In genomic region chr14:59708009-59708408, GRCm38 (mm10) we compare ENCODE assay signal across 20 mouse cellular contexts.
DNase-seq lines count a peak whose midpoint lies in the region; ATAC-seq and TF ChIP-seq lines count a peak whose summit lies in the region.
"Had no signal": no experiment of that assay in that cellular context is flagged by ENCODE, and none has a peak within 500 bp of the region (broad histone marks: within the 10 kb centered on the region; RNA-seq: fewer than 3 reads in every experiment).

No protein-coding gene starts in this region.

- no peak overlapping the region for H3K4me2 ChIP-seq in heart, embryonic 11.5 days
- no peak overlapping the region for H3K4me2 ChIP-seq in limb, embryonic 14.5 days (replicated peaks; ENCODE audit: low read depth, low read length, severe bottlenecking)
- H3K4me2 ChIP-seq: embryonic facial prominence, embryonic 13.5 days; forebrain, embryonic 13.5 days; hindbrain, embryonic 12.5 days had no signal

- H3K27me3 ChIP-seq in heart, embryonic 11.5 days (ENCODE audit: control insufficient read depth, insufficient read depth, low read length) = no peaks in the 10 kb centered on the region
- no peaks in the 10 kb centered on the region for H3K27me3 ChIP-seq in limb, embryonic 14.5 days (ENCODE audit: control insufficient read depth, insufficient read depth, low read length)
- H3K27me3 ChIP-seq in limb, embryonic 10.5 days (ENCODE audit: low read depth, poor library complexity, severe bottlenecking) = no peaks in the 10 kb centered on the region
- H3K27me3 ChIP-seq: embryonic facial prominence, embryonic 13.5 days; forebrain, embryonic 13.5 days; hindbrain, embryonic 12.5 days had no signal

- no peak overlapping the region for H3K4me3 ChIP-seq in gastrocnemius, adult 2 months
- H3K4me3 ChIP-seq in heart, embryonic 11.5 days (ENCODE audit: low read depth, low read length) = no peak overlapping the region
- H3K4me3 ChIP-seq in limb, embryonic 14.5 days (replicated peaks; ENCODE audit: low read length) = no peak overlapping the region
- no peak overlapping the region for H3K4me3 ChIP-seq in limb, embryonic 10.5 days
- H3K4me3 ChIP-seq: embryonic facial prominence, embryonic 13.5 days; forebrain, embryonic 13.5 days; heart, adult 2 months; hindbrain, embryonic 12.5 days had no signal

- TF ChIP-seq POLR2A in limb, embryonic 14.5 days (IDR thresholded peaks at IDR 0.05; ENCODE audit: borderline replicate concordance, extremely low read depth, insufficient read depth, insufficient read length) = no peak

- no peak overlapping the region for H3K9ac ChIP-seq in heart, embryonic 11.5 days (ENCODE audit: low read depth, low read length)
- H3K9ac ChIP-seq in limb, embryonic 14.5 days (ENCODE audit: low read depth, low read length, severe bottlenecking) = no peak overlapping the region
- H3K9ac ChIP-seq: embryonic facial prominence, embryonic 13.5 days; forebrain, embryonic 13.5 days; forebrain, postnatal 0 days; hindbrain, embryonic 12.5 days had no signal

- peak; percentile 53 for DNase-seq in gastrocnemius, adult 2 months
- DNase-seq in gastrocnemius, adult 18-20 months (ENCODE audit: low spot score) = no peak
- DNase-seq in heart, postnatal 25 days (ENCODE audit: low spot score) = peak; percentile 13
- no peak for DNase-seq in limb, embryonic 14.5 days (ENCODE audit: low spot score)
- no peak for DNase-seq in limb, embryonic 10.5 days (ENCODE audit: low spot score)
- DNase-seq in skeletal muscle tissue, adult 2 months (ENCODE audit: low read depth, low spot score) = peak; percentile 26
- no peak for DNase-seq in neural tube, embryonic 10.5 days (ENCODE audit: extremely low spot score, low spot score)
- DNase-seq: adrenal gland, postnatal 10 days; cerebellum, adult 11-12 months; cerebellum, adult 9-10 months; cerebellum, postnatal 25 days; forebrain, postnatal 0 days had no signal

- no peaks in the 10 kb centered on the region for H3K36me3 ChIP-seq in heart, embryonic 11.5 days (ENCODE audit: control insufficient read depth, insufficient read depth, low read length)
- no peaks in the 10 kb centered on the region for H3K36me3 ChIP-seq in limb, embryonic 14.5 days (ENCODE audit: control insufficient read depth, insufficient read depth, low read length)
- H3K36me3 ChIP-seq in limb, embryonic 10.5 days = no peaks in the 10 kb centered on the region
- H3K36me3 ChIP-seq: embryonic facial prominence, embryonic 13.5 days; hindbrain, embryonic 12.5 days had no signal

- 83% methylated on average over 7 of the region's 7 CpGs for WGBS in heart, embryonic 11.5 days (ENCODE audit: insufficient replicate concordance)
- WGBS in limb, embryonic 14.5 days = 71% methylated on average over 7 of the region's 7 CpGs
- WGBS in limb, embryonic 10.5 days = 91% methylated on average over 7 of the region's 7 CpGs

- H3K27ac ChIP-seq in gastrocnemius, adult 2 months = no peak overlapping the region
- no peak overlapping the region for H3K27ac ChIP-seq in heart, embryonic 11.5 days (ENCODE audit: low read depth, low read length)
- H3K27ac ChIP-seq in limb, embryonic 14.5 days (replicated peaks; ENCODE audit: low read depth, low read length) = no peak overlapping the region
- H3K27ac ChIP-seq in limb, embryonic 10.5 days = no peak overlapping the region
- H3K27ac ChIP-seq: embryonic facial prominence, embryonic 13.5 days; forebrain, embryonic 13.5 days; heart, adult 2 months; hindbrain, embryonic 12.5 days had no signal

- H3K4me1 ChIP-seq in heart, embryonic 11.5 days (ENCODE audit: control insufficient read depth, insufficient read depth, low read length) = no peaks in the 10 kb centered on the region
- H3K4me1 ChIP-seq in limb, embryonic 14.5 days (ENCODE audit: control insufficient read depth, insufficient read depth, low read length) = peaks cover 13% of the 10 kb centered on the region
- peaks cover 14% of the 10 kb centered on the region; the same call in 1 of the 2 replicates for H3K4me1 ChIP-seq in limb, embryonic 10.5 days
- H3K4me1 ChIP-seq: hindbrain, embryonic 12.5 days had no signal

- TF ChIP-seq CTCF in gastrocnemius, adult 2 months (IDR thresholded peaks at IDR 0.05) = no peak

- intact Hi-C loops in gastrocnemius, adult 2 months (cut with DNase I) = no loop called here
- intact Hi-C loops in heart, postnatal 25 days (cut with DNase I) = no loop called here

- no peak for ATAC-seq in heart, embryonic 11.5 days (replicated peaks; ENCODE audit: insufficient number of reproducible peaks, low FRiP score, low TSS enrichment)
- peak; percentile 42; the same call in 1 of the 2 replicates for ATAC-seq in limb, embryonic 14.5 days (ENCODE audit: low FRiP score, low read depth)
- ATAC-seq: forebrain, embryonic 13.5 days; hindbrain, embryonic 16.5 days; inflammation-experienced regulatory T-cells, adult 6 months; intestine, postnatal 0 days had no signal

- no peaks in the 10 kb centered on the region for H3K9me3 ChIP-seq in heart, embryonic 11.5 days (replicated peaks; ENCODE audit: control insufficient read depth, low read length)
- no peaks in the 10 kb centered on the region for H3K9me3 ChIP-seq in limb, embryonic 14.5 days (ENCODE audit: control insufficient read depth, low read length)
- H3K9me3 ChIP-seq in limb, embryonic 10.5 days (replicated peaks) = no peaks in the 10 kb centered on the region
- H3K9me3 ChIP-seq: embryonic facial prominence, embryonic 13.5 days; forebrain, embryonic 13.5 days; hindbrain, embryonic 12.5 days had no signal

Comparison
In these comparisons a context has a peak if more than half of its experiments do, and no peak if none do; other contexts are left out.
1. DNase-seq: peak in gastrocnemius, adult 2 months (single experiment), heart, postnatal 25 days (single experiment) and skeletal muscle tissue, adult 2 months (single experiment); none in gastrocnemius, adult 18-20 months (single experiment), limb, embryonic 14.5 days (single experiment), limb, embryonic 10.5 days (single experiment) and neural tube, embryonic 10.5 days (single experiment).